Mouse (Mus musculus) embryonic facial prominence, embryonic 13.5 days (tissue): Measurements from ENCODE around the gene Npas3. TPM values are rescaled to one million over a fixed set of nuclear protein-coding genes. Genes with fewer than 3 reads are reported as not detected.

ENCODE experiments used
- ATAC-seq: fragments of 200-750 bp; cut with Nextera tagmentation; 2 replicates; pipeline ENCODE4 v1.8.0; 2017; ENCODE audit warnings: low read depth; ENCODE audit not compliant: insufficient number of reproducible peaks, insufficient read depth, low FRiP score, low TSS enrichment
- H3K27ac ChIP-seq: fragments of 300-500 bp; sonication (generic); 2 replicates; pipeline ENCODE4 v1.5.1; 2015; ENCODE audit warnings: moderate library complexity, mild to moderate bottlenecking, inconsistent platforms
- H3K27me3 ChIP-seq: fragments of 300-500 bp; sonication (generic); 2 replicates; pipeline ENCODE4 v1.6.1; 2015; ENCODE audit warnings: mild to moderate bottlenecking, inconsistent platforms
- H3K36me3 ChIP-seq: fragments of 300-500 bp; sonication (generic); 2 replicates; pipeline ENCODE4 v1.6.1; 2015; ENCODE audit warnings: mild to moderate bottlenecking, inconsistent platforms
- H3K4me1 ChIP-seq: fragments of 300-500 bp; sonication (generic); 2 replicates; pipeline ENCODE4 v1.6.1; 2015; ENCODE audit warnings: inconsistent platforms
- H3K4me2 ChIP-seq: fragments of 300-500 bp; sonication (generic); 2 replicates; pipeline ENCODE4 v1.6.1; 2015; ENCODE audit warnings: moderate library complexity, mild to moderate bottlenecking, inconsistent platforms
- H3K4me3 ChIP-seq: fragments of 300-500 bp; sonication (generic); 2 replicates; pipeline ENCODE4 v1.5.1; 2015; ENCODE audit warnings: mild to moderate bottlenecking, inconsistent platforms
- H3K9ac ChIP-seq: fragments of 300-500 bp; sonication (generic); 2 replicates; pipeline ENCODE4 v1.6.1; 2015; ENCODE audit warnings: mild to moderate bottlenecking, inconsistent platforms
- H3K9me3 ChIP-seq: fragments of 300-500 bp; sonication (generic); 2 replicates; pipeline ENCODE4 v1.6.1; 2016; ENCODE audit warnings: inconsistent platforms
- WGBS: fragments of 180-500 bp; shearing (Covaris S2); methylation state at CpG from one replicate; pipeline ENCODE4 v1.1.7; 2015; ENCODE audit warnings: mixed read lengths; 5-methylcytosine and 5-hydroxymethylcytosine counted together
- polyA plus RNA-seq: library from polyadenylated mRNA; unstranded; fragments of >200 nt; fragmentation: Nextera tagmentation; extraction: Ambion mirVana; gene quantifications from 2 replicates; pipeline ENCODE4 v1.2.1, GENCODE M21; 2015

Npas3 gene
- polyA plus RNA-seq, 1 experiment from 2014 or later = 4.3 TPM

GRCm38 (mm10) chr12:53331391-53331790 lies 82.9 kb downstream of the Npas3 start:
- Histone ChIP-seq H3K4me1 (peaks cover 16% of the 10 kb centered on the region), H3K27me3 (peaks cover 11% of the 10 kb centered on the region), H3K36me3 (no peaks in the 10 kb centered on the region), H3K9me3 (no peaks in the 10 kb centered on the region), H3K4me3 (no peak overlapping the region), H3K4me2 (no peak overlapping the region), H3K27ac (no peak overlapping the region), H3K9ac (no peak overlapping the region)
- WGBS = 32% methylated on average over 9 of the region's 9 CpGs
- ATAC-seq = no peak

- Histone ChIP-seq H3K27ac (no peak overlapping the region), H3K9ac (no peak overlapping the region), H3K27me3 (peaks cover 11% of the 10 kb centered on the region), H3K9me3 (no peaks in the 10 kb centered on the region), H3K4me3 (no peak overlapping the region), H3K4me2 (no peak overlapping the region), H3K36me3 (no peaks in the 10 kb centered on the region), H3K4me1 (peaks cover 16% of the 10 kb centered on the region)
- no peak for ATAC-seq
- 68% methylated on average over 3 of the region's 3 CpGs for WGBS
These were observed 83.3 kb downstream of the Npas3 start for GRCm38 (mm10) chr12:53331800-53332199.

GRCm38 (mm10) chr12:53333251-53333650 lies 84.8 kb downstream of the Npas3 start:
- no peak overlapping the region for H3K27ac ChIP-seq
- H3K9ac ChIP-seq = no peak overlapping the region
- no peak overlapping the region for H3K4me3 ChIP-seq
- WGBS = 81% methylated on average over 2 of the region's 2 CpGs
- no peak for ATAC-seq
- no peak overlapping the region for H3K4me2 ChIP-seq
- H3K9me3 ChIP-seq = no peaks in the 10 kb centered on the region
- peaks cover 11% of the 10 kb centered on the region for H3K27me3 ChIP-seq
- H3K4me1 ChIP-seq = peaks cover 10% of the 10 kb centered on the region
- no peaks in the 10 kb centered on the region for H3K36me3 ChIP-seq

- Histone ChIP-seq H3K4me1 (peaks cover 6% of the 10 kb centered on the region), H3K9me3 (no peaks in the 10 kb centered on the region), H3K9ac (no peak overlapping the region), H3K27ac (no peak overlapping the region), H3K27me3 (0 out of 2 replicates have a peak, but pooled peaks cover 3% of the 10 kb centered on the region), H3K4me2 (no peak overlapping the region), H3K36me3 (no peaks in the 10 kb centered on the region), H3K4me3 (no peak overlapping the region)
- 38% methylated on average over 14 of the region's 14 CpGs for WGBS
- ATAC-seq = no peak
These were observed 90.0 kb downstream of the Npas3 start for GRCm38 (mm10) chr12:53338349-53338948.

- Histone ChIP-seq H3K36me3 (no peaks in the 10 kb centered on the region), H3K27me3 (no peaks in the 10 kb centered on the region), H3K4me3 (no peak overlapping the region), H3K9ac (no peak overlapping the region), H3K9me3 (no peaks in the 10 kb centered on the region), H3K27ac (no peak overlapping the region), H3K4me1 (peaks cover 6% of the 10 kb centered on the region), H3K4me2 (no peak overlapping the region)
- 48% methylated on average over 9 of the region's 9 CpGs for WGBS
- no peak for ATAC-seq
These were observed 94.3 kb downstream of the Npas3 start for GRCm38 (mm10) chr12:53342741-53343140.

- no peak overlapping the region for H3K27ac ChIP-seq
- no peaks in the 10 kb centered on the region for H3K36me3 ChIP-seq
- ATAC-seq = no peak
- H3K4me3 ChIP-seq = no peak overlapping the region
- no peaks in the 10 kb centered on the region for H3K4me1 ChIP-seq
- no peak overlapping the region for H3K9ac ChIP-seq
- H3K27me3 ChIP-seq = no peaks in the 10 kb centered on the region
- 80% methylated on average over 7 of the region's 7 CpGs for WGBS
- H3K9me3 ChIP-seq = no peaks in the 10 kb centered on the region
- H3K4me2 ChIP-seq = no peak overlapping the region
These were observed 103.4 kb downstream of the Npas3 start for GRCm38 (mm10) chr12:53351860-53352259.

- H3K4me1 ChIP-seq = 0 out of 2 replicates have a peak, but pooled peaks cover 5% of the 10 kb centered on the region
- WGBS = 82% methylated on average over 5 of the region's 5 CpGs
These were observed 117.3 kb downstream of the Npas3 start for GRCm38 (mm10) chr12:53365751-53366150.

GRCm38 (mm10) chr12:53384851-53385250 lies 136.4 kb downstream of the Npas3 start:
- ATAC-seq = no peak
- WGBS = 68% methylated on average over 8 of the region's 8 CpGs
- Histone ChIP-seq H3K27ac (no peak overlapping the region), H3K4me2 (no peak overlapping the region), H3K4me3 (no peak overlapping the region), H3K36me3 (no peaks in the 10 kb centered on the region), H3K27me3 (no peaks in the 10 kb centered on the region), H3K9ac (no peak overlapping the region), H3K4me1 (no peaks in the 10 kb centered on the region), H3K9me3 (no peaks in the 10 kb centered on the region)

More at GRCm38 (mm10) chr12:53365751-53366150, 117.3 kb downstream of the Npas3 start:
- Histone ChIP-seq H3K27ac (no peak overlapping the region), H3K36me3 (no peaks in the 10 kb centered on the region), H3K9me3 (no peaks in the 10 kb centered on the region), H3K4me2 (no peak overlapping the region), H3K27me3 (no peaks in the 10 kb centered on the region), H3K9ac (no peak overlapping the region), H3K4me3 (no peak overlapping the region)
- no peak for ATAC-seq

- WGBS = 31% methylated on average over 4 of the region's 4 CpGs
- H3K27ac ChIP-seq = no peak overlapping the region
- ATAC-seq = no peak
- H3K4me1 ChIP-seq = peaks cover 8% of the 10 kb centered on the region; the same call in 1 of the 2 replicates
- no peaks in the 10 kb centered on the region for H3K27me3 ChIP-seq
- no peaks in the 10 kb centered on the region for H3K9me3 ChIP-seq
- H3K4me2 ChIP-seq = no peak overlapping the region
- H3K36me3 ChIP-seq = no peaks in the 10 kb centered on the region
- H3K9ac ChIP-seq = no peak overlapping the region
- no peak overlapping the region for H3K4me3 ChIP-seq
These were observed 157.4 kb downstream of the Npas3 start for GRCm38 (mm10) chr12:53405856-53406255.

GRCm38 (mm10) chr12:53407776-53408175 lies 159.3 kb downstream of the Npas3 start:
- ATAC-seq = no peak
- H3K4me3 ChIP-seq = no peak overlapping the region
- no peak overlapping the region for H3K4me2 ChIP-seq
- 50% methylated on average over 3 of the region's 3 CpGs for WGBS
- no peaks in the 10 kb centered on the region for H3K27me3 ChIP-seq
- no peak overlapping the region for H3K27ac ChIP-seq
- no peak overlapping the region for H3K9ac ChIP-seq
- no peaks in the 10 kb centered on the region for H3K36me3 ChIP-seq
- no peaks in the 10 kb centered on the region for H3K9me3 ChIP-seq
- peaks cover 8% of the 10 kb centered on the region; the same call in 1 of the 2 replicates for H3K4me1 ChIP-seq

GRCm38 (mm10) chr12:53409711-53410110 lies 161.2 kb downstream of the Npas3 start:
- H3K27me3 ChIP-seq = no peaks in the 10 kb centered on the region
- H3K36me3 ChIP-seq = no peaks in the 10 kb centered on the region
- H3K4me3 ChIP-seq = no peak overlapping the region
- H3K4me1 ChIP-seq = peaks cover 8% of the 10 kb centered on the region; the same call in 1 of the 2 replicates
- no peak overlapping the region for H3K9ac ChIP-seq
- no peak overlapping the region for H3K27ac ChIP-seq
- WGBS = 91% methylated on average over 4 of the region's 4 CpGs
- H3K9me3 ChIP-seq = no peaks in the 10 kb centered on the region
- no peak for ATAC-seq
- no peak overlapping the region for H3K4me2 ChIP-seq

GRCm38 (mm10) chr12:53410647-53411046 lies 162.2 kb downstream of the Npas3 start:
- no peak for ATAC-seq
- Histone ChIP-seq H3K36me3 (no peaks in the 10 kb centered on the region), H3K9ac (no peak overlapping the region), H3K4me1 (0 out of 2 replicates have a peak, but pooled peaks cover 3% of the 10 kb centered on the region), H3K9me3 (no peaks in the 10 kb centered on the region), H3K27me3 (no peaks in the 10 kb centered on the region), H3K4me2 (no peak overlapping the region), H3K27ac (no peak overlapping the region), H3K4me3 (no peak overlapping the region)
- WGBS = 89% methylated on average over 2 of the region's 2 CpGs
